Mouse (Mus musculus) cerebellum, adult 2 months (tissue): ENCODE data around the gene Crtac1.

Experiments used
- CTCF ChIP-seq: fragments of 200-500 bp; IDR thresholded peaks from 2 replicates; pipeline ENCODE4 v1.5.1; 2011; ENCODE audit warnings: low read depth, mild to moderate bottlenecking, control low read depth, low read length, moderate library complexity, borderline replicate concordance; ENCODE audit not compliant: insufficient read depth
- POLR2A ChIP-seq: fragments of 200-500 bp; IDR thresholded peaks from 2 replicates; pipeline ENCODE4 v1.6.1; 2011; ENCODE audit warnings: low read length, control low read depth, borderline replicate concordance; ENCODE audit not compliant: insufficient read depth

GRCm38 (mm10) chr19:42448539-42448938 is 17.0 kb upstream of the Crtac1 start:
- TF ChIP-seq CTCF, result no peak
- TF ChIP-seq POLR2A, result no peak
